Mouse (Mus musculus) spleen, adult 2 months (tissue): ENCODE measurements around the gene Brinp3.

Source experiments
- CTCF ChIP-seq: fragments of 200-500 bp; IDR thresholded peaks from 2 replicates; pipeline ENCODE4 v1.5.1; 2011; ENCODE audit warnings: mild to moderate bottlenecking, inconsistent platforms; ENCODE audit not compliant: insufficient read depth, insufficient read length, insufficient replicate concordance; ENCODE audit errors: extremely low read depth
- POLR2A ChIP-seq: fragments of 200-500 bp; IDR thresholded peaks from 2 replicates; pipeline ENCODE4 v1.6.1; 2011; ENCODE audit warnings: low read depth, low read length, inconsistent platforms

DNA sequence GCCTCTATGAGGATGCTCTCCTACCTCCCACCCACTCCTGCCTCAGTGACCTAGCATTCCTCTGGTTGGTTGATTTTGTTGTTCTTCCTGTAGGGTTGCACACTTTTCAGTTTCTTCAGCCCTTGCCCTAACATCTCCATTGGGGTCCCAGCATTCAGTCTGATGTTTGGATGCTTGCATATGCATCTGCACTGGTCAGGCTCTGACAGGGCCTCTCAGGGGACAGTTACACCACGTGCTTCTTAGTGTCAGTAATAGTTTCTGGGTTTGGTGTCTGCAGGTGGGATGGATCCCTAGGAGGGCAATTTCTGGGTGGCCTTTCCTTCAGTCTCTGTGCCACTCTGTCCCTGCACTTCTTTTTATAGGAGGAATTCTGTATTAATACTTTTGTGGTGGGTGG is 339.3 kb downstream of the Brinp3 start:
- TF ChIP-seq POLR2A, result no peak
- no peak for TF ChIP-seq CTCF
